Mouse (Mus musculus): ENCODE results near the gene Strn3. TPM values are rescaled to one million over a fixed set of nuclear protein-coding genes. Genes with fewer than 3 reads are reported as not detected.
"Not testable (repeated sequence)": the region's sequence is repeated elsewhere in the genome, so short reads cannot be mapped to it uniquely, and the experiment has no call there.

The Strn3 gene
- polyA plus RNA-seq, 1 experiment, result 19.3 TPM

DNA sequence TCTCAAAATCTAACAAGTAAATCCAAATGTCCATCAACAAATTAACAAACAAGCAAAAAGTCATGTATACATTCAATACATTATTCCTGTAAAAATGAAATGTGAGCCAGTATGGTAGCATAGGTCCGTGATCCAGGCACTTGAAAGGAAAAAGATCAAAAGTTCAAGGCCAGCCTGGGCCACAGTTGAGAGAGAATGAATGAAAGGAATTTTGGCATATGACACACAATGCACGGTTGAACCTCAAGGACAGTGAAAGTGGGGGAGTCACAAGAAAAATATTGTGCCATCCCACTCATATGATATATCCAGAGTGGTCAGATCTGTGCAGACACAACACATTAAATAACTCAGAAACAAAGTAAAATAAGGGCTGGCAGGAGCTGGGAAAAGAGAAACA lies 15.3 kb downstream of the Strn3 start:
- WGBS, result 23% methylated on average over 2 of the region's 2 CpGs
- Histone ChIP-seq H3K4me1 (ENCODE audit: control insufficient read depth, insufficient read depth, low read length) (peaks cover 20% of the 10 kb centered on the region), H3K4me3 (replicated peaks; ENCODE audit: extremely low read depth, low read depth, low read length) (no peak overlapping the region)
- no peak for DNase-seq
- TF ChIP-seq POLR2A (IDR thresholded peaks at IDR 0.05; ENCODE audit: borderline replicate concordance, extremely low read depth, low read depth, low read length), result no peak
- TF ChIP-seq CTCF (IDR thresholded peaks at IDR 0.05; ENCODE audit: insufficient read depth, low read length), result no peak

DNA sequence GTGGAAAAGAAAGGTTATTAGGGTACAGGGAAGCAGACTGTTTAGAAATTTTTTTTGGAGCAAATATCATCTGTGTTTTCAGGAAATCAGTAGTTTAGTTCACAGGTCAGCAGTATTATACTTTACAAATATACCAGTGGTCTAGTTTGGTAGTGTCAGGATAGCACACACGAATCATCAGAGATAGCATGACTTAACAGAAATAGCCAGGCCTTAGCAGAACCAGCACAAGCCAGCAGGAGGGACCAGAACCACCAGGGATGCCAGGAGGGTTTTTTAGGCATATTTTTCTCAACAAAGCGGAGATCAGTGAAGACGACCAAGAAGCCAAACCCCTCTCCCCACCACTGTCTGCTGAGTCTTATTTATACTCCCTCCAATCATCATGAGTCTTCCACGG lies 18.4 kb downstream of the Strn3 start:
- Histone ChIP-seq H3K4me1 (ENCODE audit: control insufficient read depth, insufficient read depth, low read length) (peaks cover 19% of the 10 kb centered on the region), H3K4me3 (replicated peaks; ENCODE audit: extremely low read depth, low read depth, low read length) (no peak overlapping the region)
- WGBS, result 55% methylated on average over 4 of the region's 4 CpGs
- TF ChIP-seq POLR2A (IDR thresholded peaks at IDR 0.05; ENCODE audit: borderline replicate concordance, extremely low read depth, low read depth, low read length), result no peak
- TF ChIP-seq CTCF (IDR thresholded peaks at IDR 0.05; ENCODE audit: insufficient read depth, low read length), result no peak
- DNase-seq, result no peak

DNA sequence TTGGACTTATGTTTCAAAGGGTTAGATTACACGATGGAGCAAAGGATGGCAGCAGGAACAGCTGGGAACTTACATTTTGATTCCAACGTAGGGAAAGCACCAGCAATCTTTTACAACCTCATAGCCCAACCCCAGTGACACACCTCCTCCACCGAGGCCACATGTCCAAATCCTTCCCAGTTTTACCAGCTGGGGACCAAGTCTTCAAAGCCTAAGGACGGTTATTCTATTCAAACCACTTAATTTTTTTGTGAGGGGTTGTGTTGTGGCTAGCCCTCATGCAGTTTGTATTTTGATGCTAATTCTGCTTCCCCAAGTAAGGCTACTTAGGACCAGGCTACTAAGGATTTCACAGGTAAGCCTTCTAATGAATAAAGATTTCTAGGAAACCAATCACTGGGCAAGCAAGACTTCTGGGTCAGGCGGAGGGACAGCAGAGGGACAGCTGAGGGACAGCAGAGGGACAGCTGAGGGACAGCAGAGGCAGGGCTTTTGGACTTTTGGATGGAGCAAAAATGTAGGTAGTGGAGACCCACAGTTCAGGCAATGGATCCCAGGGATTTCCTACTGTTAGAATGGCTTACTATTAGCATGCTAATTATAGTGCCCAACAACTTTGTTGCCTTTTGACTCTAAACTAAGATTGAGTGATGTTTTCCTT lies 20.3 kb downstream of the Strn3 start:
- H3K4me3 ChIP-seq (replicated peaks; ENCODE audit: extremely low read depth, low read depth, low read length), result no peak overlapping the region
- TF ChIP-seq POLR2A (IDR thresholded peaks at IDR 0.05; ENCODE audit: borderline replicate concordance, extremely low read depth, low read depth, low read length) (no peak), CTCF (IDR thresholded peaks at IDR 0.05; ENCODE audit: insufficient read depth, low read length) (no peak)
- 48% methylated on average over 5 of the region's 5 CpGs for WGBS
- H3K4me1 ChIP-seq (ENCODE audit: control insufficient read depth, insufficient read depth, low read length), result peaks cover 23% of the 10 kb centered on the region
- no peak for DNase-seq

DNA sequence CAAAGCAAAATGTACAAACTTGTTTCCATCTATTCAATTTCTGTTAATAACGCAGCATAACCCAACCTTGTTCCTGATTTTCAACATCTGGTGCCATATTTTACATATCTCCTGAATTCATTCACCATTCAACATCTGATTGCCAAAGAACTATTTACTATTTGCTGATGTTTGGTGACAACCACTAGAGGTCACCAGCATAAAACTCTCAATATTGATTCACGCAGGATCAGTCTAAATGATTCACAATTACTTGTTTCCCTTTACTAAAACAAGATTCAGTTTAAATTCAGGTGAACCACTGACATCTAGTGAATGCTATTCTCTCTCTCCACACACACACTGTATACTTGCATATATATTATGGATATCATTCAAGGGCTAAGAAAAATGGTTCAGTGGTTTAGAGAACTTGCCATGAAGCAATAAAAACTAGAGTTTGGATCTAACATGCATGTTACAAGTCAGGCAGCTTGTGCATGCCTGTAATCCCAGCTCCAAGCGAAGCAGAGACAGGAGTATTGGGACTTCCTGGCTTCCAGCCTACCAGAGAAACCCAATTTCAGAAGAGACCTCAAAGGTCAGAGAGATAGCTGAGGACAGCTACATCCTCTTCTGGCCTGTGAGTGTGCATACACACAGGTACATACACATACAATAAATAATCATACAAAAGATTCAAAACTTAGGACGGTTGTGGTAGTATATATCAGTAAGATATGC lies 24.8 kb downstream of the Strn3 start:
- WGBS, result 30% methylated on average over 4 of the region's 4 CpGs
- Histone ChIP-seq H3K4me3 (replicated peaks; ENCODE audit: extremely low read depth, low read depth, low read length) (no peak overlapping the region), H3K4me1 (ENCODE audit: control insufficient read depth, insufficient read depth, low read length) (peaks cover 22% of the 10 kb centered on the region)
- DNase-seq, result no peak
- TF ChIP-seq POLR2A (IDR thresholded peaks at IDR 0.05; ENCODE audit: borderline replicate concordance, extremely low read depth, low read depth, low read length) (no peak), CTCF (IDR thresholded peaks at IDR 0.05; ENCODE audit: insufficient read depth, low read length) (no peak)

DNA sequence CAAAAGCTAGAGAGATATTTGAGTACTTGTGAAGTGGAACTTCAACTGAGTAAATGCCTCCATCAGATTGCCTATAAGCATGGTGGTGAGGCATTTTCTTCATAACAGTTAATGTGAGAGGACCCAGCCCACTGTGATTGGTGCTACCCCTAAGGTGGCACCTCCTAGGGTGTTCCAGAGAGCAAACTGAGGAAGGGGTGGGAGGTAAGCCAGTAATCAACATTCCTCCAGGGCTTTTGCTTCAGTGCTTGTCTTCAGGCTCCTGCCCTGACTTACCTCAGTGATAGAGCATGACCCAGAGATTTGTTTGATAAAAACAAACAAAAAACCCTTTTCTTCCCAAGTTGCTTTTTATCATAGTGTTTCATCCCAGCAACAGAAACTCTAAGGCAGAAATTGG lies 27.8 kb downstream of the Strn3 start:
- TF ChIP-seq POLR2A (IDR thresholded peaks at IDR 0.05; ENCODE audit: borderline replicate concordance, extremely low read depth, low read depth, low read length) (no peak), CTCF (IDR thresholded peaks at IDR 0.05; ENCODE audit: insufficient read depth, low read length) (no peak)
- DNase-seq, result no peak
- H3K4me1 ChIP-seq (ENCODE audit: control insufficient read depth, insufficient read depth, low read length), result peaks cover 12% of the 10 kb centered on the region
- no peak overlapping the region for H3K4me3 ChIP-seq (replicated peaks; ENCODE audit: extremely low read depth, low read depth, low read length)

DNA sequence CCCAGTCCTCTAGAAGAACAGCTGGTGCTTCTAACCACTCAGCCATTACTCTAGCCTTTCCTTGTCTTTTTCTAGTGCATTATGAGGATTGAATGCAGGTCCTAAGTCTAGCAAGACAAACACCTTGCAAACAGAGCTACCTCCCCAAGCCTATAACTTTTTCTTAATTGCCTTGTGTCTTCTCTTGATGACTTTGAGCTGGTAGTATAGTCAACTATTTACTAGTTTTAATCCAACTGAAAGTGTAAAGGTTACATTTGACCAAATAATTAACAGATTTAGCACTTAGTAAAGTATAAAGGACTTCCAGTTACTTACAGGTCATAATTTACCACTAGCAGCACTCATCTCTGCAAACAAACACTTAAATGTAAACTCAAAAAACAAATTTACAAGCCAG lies 28.7 kb downstream of the Strn3 start:
- no peak for DNase-seq
- TF ChIP-seq CTCF (IDR thresholded peaks at IDR 0.05; ENCODE audit: insufficient read depth, low read length), result no peak
- TF ChIP-seq POLR2A (IDR thresholded peaks at IDR 0.05; ENCODE audit: borderline replicate concordance, extremely low read depth, low read depth, low read length), result no peak
- peaks cover 12% of the 10 kb centered on the region for H3K4me1 ChIP-seq (ENCODE audit: control insufficient read depth, insufficient read depth, low read length)
- H3K4me3 ChIP-seq (replicated peaks; ENCODE audit: extremely low read depth, low read depth, low read length), result no peak overlapping the region

DNA sequence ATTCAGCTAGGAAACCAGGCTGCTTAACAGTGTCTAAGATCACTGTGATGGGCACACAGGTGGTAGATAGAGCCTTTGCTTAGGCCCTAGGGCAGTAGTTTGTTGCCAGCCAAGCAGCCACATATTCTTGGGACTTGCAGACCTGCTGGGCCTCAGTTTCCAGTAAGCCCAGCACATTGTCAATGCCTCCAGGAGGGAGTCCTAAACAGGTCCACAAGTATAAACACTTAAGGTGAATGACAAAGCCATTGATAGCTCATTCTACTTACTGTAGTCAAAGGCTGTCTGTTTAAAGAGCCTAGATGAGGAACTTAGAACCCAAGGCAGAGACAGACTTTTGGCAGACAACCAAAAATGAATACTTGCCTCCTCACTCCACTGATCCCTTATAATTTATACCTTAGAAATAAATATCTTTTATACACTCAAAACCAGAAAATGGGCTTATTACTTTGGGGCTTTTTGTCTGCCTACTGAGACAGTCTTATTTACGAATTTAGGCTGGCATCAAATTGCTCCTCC lies 35.7 kb downstream of the Strn3 start:
- TF ChIP-seq CTCF (IDR thresholded peaks at IDR 0.05; ENCODE audit: insufficient read depth, low read length) (no peak), POLR2A (IDR thresholded peaks at IDR 0.05; ENCODE audit: borderline replicate concordance, extremely low read depth, low read depth, low read length) (no peak)
- 69% methylated on average over 1 of the region's 1 CpGs for WGBS
- H3K4me3 ChIP-seq (replicated peaks; ENCODE audit: extremely low read depth, low read depth, low read length), result no peak overlapping the region

DNA sequence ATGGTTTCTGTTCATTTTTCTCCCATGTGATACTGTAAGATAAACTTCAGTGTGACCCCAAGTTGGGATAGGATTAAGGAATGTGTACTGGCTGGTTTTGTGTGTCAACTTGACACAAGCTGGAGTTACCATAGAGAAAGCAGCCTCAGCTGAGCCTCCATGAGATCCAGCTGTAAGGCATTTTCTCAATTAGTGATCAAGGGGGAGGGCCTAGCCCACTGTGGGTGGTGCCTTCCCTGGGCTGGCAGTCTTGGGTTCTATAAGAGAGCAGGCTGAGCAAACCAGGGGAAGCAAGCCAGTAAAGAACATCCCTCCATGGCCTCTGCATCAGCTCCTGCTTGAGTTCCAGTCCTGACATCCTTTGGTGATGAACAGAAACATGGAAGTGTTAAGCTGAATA lies 42.3 kb downstream of the Strn3 start:
- not testable (repeated sequence) for H3K4me3 ChIP-seq (replicated peaks; ENCODE audit: extremely low read depth, low read depth, low read length); DNase-seq; H3K4me1 ChIP-seq (ENCODE audit: control insufficient read depth, insufficient read depth, low read length)

More for the DNA sequence above, 35.7 kb downstream of the Strn3 start:
- no peaks in the 10 kb centered on the region for H3K4me1 ChIP-seq (ENCODE audit: control insufficient read depth, insufficient read depth, low read length)
- no peak for DNase-seq

DNA sequence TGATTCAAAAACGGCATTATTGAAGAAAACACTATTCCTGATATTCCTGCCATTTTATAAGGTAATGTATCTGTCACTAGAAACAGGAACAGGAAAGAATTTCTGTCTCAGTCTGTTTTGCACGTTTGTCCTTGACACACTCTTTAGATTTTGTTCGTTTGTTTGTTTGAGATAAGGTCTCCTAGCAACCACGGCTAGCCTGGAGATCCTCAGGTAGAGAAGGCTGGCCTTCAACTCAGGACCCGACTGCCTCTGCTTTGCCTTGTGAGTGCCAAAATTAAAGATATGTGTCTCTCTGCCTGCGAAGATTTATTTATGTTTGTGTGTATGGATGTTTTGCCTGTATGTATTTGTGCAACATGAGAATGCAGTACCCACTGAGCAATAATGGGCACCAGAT lies 49.8 kb downstream of the Strn3 start:
- WGBS, result 22% methylated on average over 6 of the region's 6 CpGs
- DNase-seq, result no peak
- TF ChIP-seq CTCF (IDR thresholded peaks at IDR 0.05; ENCODE audit: insufficient read depth, low read length), result no peak
- TF ChIP-seq POLR2A (IDR thresholded peaks at IDR 0.05; ENCODE audit: borderline replicate concordance, extremely low read depth, low read depth, low read length), result no peak
- no peak overlapping the region for H3K4me3 ChIP-seq (replicated peaks; ENCODE audit: extremely low read depth, low read depth, low read length)
- H3K4me1 ChIP-seq (ENCODE audit: control insufficient read depth, insufficient read depth, low read length), result peaks cover 2% of the 10 kb centered on the region; the same call in 1 of the 2 replicates

Data from lung, adult 2 months (tissue).